Mouse (Mus musculus): ENCODE results near the gene Kel. TPM values are rescaled to one million over a fixed set of nuclear protein-coding genes. Genes with fewer than 3 reads are reported as not detected.

The Kel gene
- total RNA-seq (2023; ENCODE audit: inconsistent age) = 1.1 TPM in 1 of 4 replicates, not detected in the others

GRCm38 (mm10) chr6:41704123-41704522, at the start of gene Kel:
TSS of gene Kel (minus strand) at chr6:41704339.

GRCm38 (mm10) chr6:41684131-41684530, 20.0 kb downstream of the Kel start, which contains the start of gene Llcfc1:
TSS of gene Llcfc1 (plus strand) at chr6:41684431.

GRCm38 (mm10) chr6:41680669-41681068, 23.5 kb downstream of the Kel start, which contains the start of gene Trpv5:
TSS of gene Trpv5 (minus strand) at chr6:41680769.

Other genes starting within 250 kb of the Kel start
- not detected in 4 replicates for gene Prss1, start 245.4 kb downstream of the Kel start, total RNA-seq (2023; ENCODE audit: inconsistent age)
- 0.87 to 2.5 TPM in 2 of 4 replicates, not detected in the others for gene Prss2, start 182.6 kb downstream of the Kel start, total RNA-seq (2023; ENCODE audit: inconsistent age)
- 0.57 to 1.2 TPM (median 0.78 TPM) in 4 replicates for gene Ephb6, start 98.9 kb downstream of the Kel start, total RNA-seq (2023; ENCODE audit: inconsistent age)
- gene Trpv6, start 67.9 kb downstream of the Kel start, total RNA-seq (2023; ENCODE audit: inconsistent age) = not detected in 4 replicates
- gene Trpv5, start 23.6 kb downstream of the Kel start, total RNA-seq (2023; ENCODE audit: inconsistent age) = not detected in 4 replicates
- gene Llcfc1, start 19.9 kb downstream of the Kel start, total RNA-seq (2023; ENCODE audit: inconsistent age) = not detected in 4 replicates
- gene Olfr459, start 70.8 kb upstream of the Kel start, total RNA-seq (2023; ENCODE audit: inconsistent age) = not detected in 4 replicates
- gene Pip, start 143.2 kb upstream of the Kel start, total RNA-seq (2023; ENCODE audit: inconsistent age) = not detected in 4 replicates
- gene Sval2, start 148.7 kb upstream of the Kel start, total RNA-seq (2023; ENCODE audit: inconsistent age) = not detected in 4 replicates
- not detected in 4 replicates for gene Sval1, start 247.3 kb upstream of the Kel start, total RNA-seq (2023; ENCODE audit: inconsistent age)

Data from B cell, adult (primary cell).